Mouse (Mus musculus) intestine, embryonic 15.5 days (tissue): Measurements from ENCODE around the gene Mdm1. TPM values are rescaled to one million over a fixed set of nuclear protein-coding genes. Genes with fewer than 3 reads are reported as not detected.

ENCODE experiments used
- ATAC-seq: fragments of 200-750 bp; cut with Nextera tagmentation; 2 replicates; pipeline ENCODE4 v1.8.0; 2017; ENCODE audit warnings: moderate TSS enrichment, moderate library complexity
- H3K27ac ChIP-seq: fragments of 300-500 bp; sonication (generic); 2 replicates; pipeline ENCODE4 v1.5.1; 2015; ENCODE audit warnings: mild to moderate bottlenecking, inconsistent platforms
- H3K27me3 ChIP-seq: fragments of 300-500 bp; sonication (generic); replicated peaks from 2 replicates; pipeline ENCODE4 v1.6.1; 2015; ENCODE audit warnings: inconsistent platforms
- H3K36me3 ChIP-seq: fragments of 300-500 bp; sonication (generic); 2 replicates; pipeline ENCODE4 v1.6.1; 2015; ENCODE audit warnings: inconsistent platforms
- H3K4me1 ChIP-seq: fragments of 300-500 bp; sonication (generic); replicated peaks from 2 replicates; pipeline ENCODE4 v1.6.1; 2015; ENCODE audit warnings: inconsistent platforms
- H3K4me2 ChIP-seq: fragments of 300-500 bp; sonication (generic); replicated peaks from 2 replicates; pipeline ENCODE4 v1.6.1; 2015; ENCODE audit warnings: mild to moderate bottlenecking, inconsistent platforms
- H3K4me3 ChIP-seq: fragments of 300-500 bp; sonication (generic); replicated peaks from 2 replicates; pipeline ENCODE4 v1.5.1; 2015; ENCODE audit warnings: inconsistent platforms
- H3K9ac ChIP-seq: fragments of 300-500 bp; sonication (generic); 2 replicates; pipeline ENCODE4 v1.6.1; 2015; ENCODE audit warnings: inconsistent platforms
- H3K9me3 ChIP-seq: fragments of 300-500 bp; sonication (generic); 2 replicates; pipeline ENCODE4 v1.6.1; 2016; ENCODE audit warnings: inconsistent platforms
- WGBS: fragments of 180-500 bp; shearing (Covaris S2); methylation state at CpG from one replicate; pipeline ENCODE4 v1.1.7; 2015; 5-methylcytosine and 5-hydroxymethylcytosine counted together
- polyA plus RNA-seq: library from polyadenylated mRNA; unstranded; fragments of >200 nt; fragmentation: Nextera tagmentation; extraction: Ambion mirVana; gene quantifications from 2 replicates; pipeline ENCODE4 v1.2.1, GENCODE M21; 2015

The Mdm1 gene
- polyA plus RNA-seq, 1 experiment from 2014 or later = 19.6 TPM

GRCm38 (mm10) chr10:118110921-118111301, 30.7 kb upstream of the Mdm1 start:
- no peaks in the 10 kb centered on the region for H3K27me3 ChIP-seq
- no peak for ATAC-seq
- no peaks in the 10 kb centered on the region for H3K36me3 ChIP-seq
- no peak overlapping the region for H3K4me3 ChIP-seq
- peaks cover 3% of the 10 kb centered on the region; the same call in 1 of the 2 replicates for H3K4me1 ChIP-seq
- H3K9me3 ChIP-seq = no peaks in the 10 kb centered on the region
- H3K27ac ChIP-seq = no peak overlapping the region
- H3K4me2 ChIP-seq = no peak overlapping the region
- WGBS = 52% methylated on average over 7 of the region's 7 CpGs
- H3K9ac ChIP-seq = no peak overlapping the region

GRCm38 (mm10) chr10:118111621-118112020, 30.0 kb upstream of the Mdm1 start:
- 31% methylated on average over 7 of the region's 7 CpGs for WGBS
- Histone ChIP-seq H3K9ac (no peak overlapping the region), H3K27me3 (no peaks in the 10 kb centered on the region)

GRCm38 (mm10) chr10:118112294-118112893, 29.2 kb upstream of the Mdm1 start:
- Histone ChIP-seq H3K4me3 (no peak overlapping the region), H3K27ac (no peak overlapping the region), H3K9ac (no peak overlapping the region), H3K4me1 (peaks cover 3% of the 10 kb centered on the region; the same call in 1 of the 2 replicates), H3K4me2 (no peak overlapping the region), H3K9me3 (no peaks in the 10 kb centered on the region), H3K36me3 (no peaks in the 10 kb centered on the region), H3K27me3 (no peaks in the 10 kb centered on the region)
- 58% methylated on average over 11 of the region's 11 CpGs for WGBS
- no peak for ATAC-seq

More at GRCm38 (mm10) chr10:118111621-118112020, 30.0 kb upstream of the Mdm1 start:
- no peaks in the 10 kb centered on the region for H3K9me3 ChIP-seq
- H3K4me3 ChIP-seq = no peak overlapping the region
- H3K4me2 ChIP-seq = no peak overlapping the region
- H3K27ac ChIP-seq = no peak overlapping the region
- H3K36me3 ChIP-seq = no peaks in the 10 kb centered on the region
- peaks cover 3% of the 10 kb centered on the region; the same call in 1 of the 2 replicates for H3K4me1 ChIP-seq
- ATAC-seq = no peak

- Histone ChIP-seq H3K4me1 (peaks cover 3% of the 10 kb centered on the region; the same call in 1 of the 2 replicates), H3K4me2 (no peak overlapping the region), H3K27me3 (no peaks in the 10 kb centered on the region), H3K9ac (no peak overlapping the region), H3K9me3 (no peaks in the 10 kb centered on the region), H3K27ac (no peak overlapping the region), H3K36me3 (no peaks in the 10 kb centered on the region), H3K4me3 (no peak overlapping the region)
- 47% methylated on average over 9 of the region's 9 CpGs for WGBS
- ATAC-seq = no peak
These were observed 28.3 kb upstream of the Mdm1 start for GRCm38 (mm10) chr10:118113256-118113682.

GRCm38 (mm10) chr10:118114271-118114670, 27.3 kb upstream of the Mdm1 start:
- Histone ChIP-seq H3K4me3 (no peak overlapping the region), H3K27me3 (no peaks in the 10 kb centered on the region), H3K9ac (no peak overlapping the region), H3K4me2 (no peak overlapping the region), H3K27ac (no peak overlapping the region), H3K9me3 (no peaks in the 10 kb centered on the region), H3K36me3 (no peaks in the 10 kb centered on the region), H3K4me1 (peaks cover 3% of the 10 kb centered on the region; the same call in 1 of the 2 replicates)
- WGBS = 63% methylated on average over 1 of the region's 1 CpGs
- no peak for ATAC-seq

GRCm38 (mm10) chr10:118116456-118116855, 25.2 kb upstream of the Mdm1 start:
- no peaks in the 10 kb centered on the region for H3K9me3 ChIP-seq
- H3K4me1 ChIP-seq = no peaks in the 10 kb centered on the region
- H3K36me3 ChIP-seq = no peaks in the 10 kb centered on the region
- H3K9ac ChIP-seq = no peak overlapping the region
- H3K4me3 ChIP-seq = no peak overlapping the region
- H3K4me2 ChIP-seq = no peak overlapping the region
- ATAC-seq = no peak
- no peaks in the 10 kb centered on the region for H3K27me3 ChIP-seq
- 89% methylated on average over 2 of the region's 2 CpGs for WGBS
- no peak overlapping the region for H3K27ac ChIP-seq

- Histone ChIP-seq H3K27me3 (no peaks in the 10 kb centered on the region), H3K36me3 (no peaks in the 10 kb centered on the region), H3K4me1 (no peaks in the 10 kb centered on the region), H3K9me3 (no peaks in the 10 kb centered on the region), H3K4me3 (no peak overlapping the region), H3K27ac (no peak overlapping the region), H3K9ac (no peak overlapping the region), H3K4me2 (no peak overlapping the region)
- 56% methylated on average over 25 of the region's 25 CpGs for WGBS
- peak; percentile 34; the same call in 1 of the 2 replicates for ATAC-seq
These were observed 20.3 kb upstream of the Mdm1 start for GRCm38 (mm10) chr10:118121047-118121936.

GRCm38 (mm10) chr10:118121937-118122285, 19.7 kb upstream of the Mdm1 start:
- no peak overlapping the region for H3K4me3 ChIP-seq
- WGBS = 49% methylated on average over 13 of the region's 13 CpGs
- H3K27ac ChIP-seq = no peak overlapping the region
- H3K4me1 ChIP-seq = no peaks in the 10 kb centered on the region
- H3K9ac ChIP-seq = no peak overlapping the region
- ATAC-seq = peak; percentile 12; the same call in 1 of the 2 replicates
- H3K36me3 ChIP-seq = no peaks in the 10 kb centered on the region
- no peak overlapping the region for H3K4me2 ChIP-seq
- H3K27me3 ChIP-seq = no peaks in the 10 kb centered on the region
- H3K9me3 ChIP-seq = no peaks in the 10 kb centered on the region

GRCm38 (mm10) chr10:118122441-118123162, 19.0 kb upstream of the Mdm1 start:
- Histone ChIP-seq H3K27ac (no peak overlapping the region), H3K36me3 (no peaks in the 10 kb centered on the region), H3K9me3 (no peaks in the 10 kb centered on the region), H3K9ac (no peak overlapping the region), H3K4me3 (no peak overlapping the region), H3K4me2 (no peak overlapping the region), H3K27me3 (no peaks in the 10 kb centered on the region), H3K4me1 (no peaks in the 10 kb centered on the region)
- WGBS = 91% methylated on average over 11 of the region's 11 CpGs
- no peak for ATAC-seq

- 92% methylated on average over 7 of the region's 7 CpGs for WGBS
- H3K4me1 ChIP-seq = no peaks in the 10 kb centered on the region
- H3K4me2 ChIP-seq = no peak overlapping the region
- no peak for ATAC-seq
- H3K4me3 ChIP-seq = no peak overlapping the region
- no peaks in the 10 kb centered on the region for H3K36me3 ChIP-seq
- H3K9me3 ChIP-seq = no peaks in the 10 kb centered on the region
- peaks cover 8% of the 10 kb centered on the region; the same call in 1 of the 2 replicates for H3K27me3 ChIP-seq
- no peak overlapping the region for H3K9ac ChIP-seq
- H3K27ac ChIP-seq = no peak overlapping the region
These were observed 16.4 kb upstream of the Mdm1 start for GRCm38 (mm10) chr10:118125236-118125635.

GRCm38 (mm10) chr10:118125776-118126445, 15.7 kb upstream of the Mdm1 start:
- no peaks in the 10 kb centered on the region for H3K36me3 ChIP-seq
- H3K4me3 ChIP-seq = no peak overlapping the region

More at GRCm38 (mm10) chr10:118125776-118126445, 15.7 kb upstream of the Mdm1 start:
- peaks cover 8% of the 10 kb centered on the region; the same call in 1 of the 2 replicates for H3K27me3 ChIP-seq
- no peak overlapping the region for H3K4me2 ChIP-seq
- no peak overlapping the region for H3K27ac ChIP-seq
- 77% methylated on average over 25 of the region's 25 CpGs for WGBS
- H3K4me1 ChIP-seq = no peaks in the 10 kb centered on the region
- no peak for ATAC-seq
- no peaks in the 10 kb centered on the region for H3K9me3 ChIP-seq
- no peak overlapping the region for H3K9ac ChIP-seq
